Mouse (Mus musculus) heart, postnatal 36 days (tissue): Measurements from ENCODE around the gene Efcab12. TPM values are rescaled to one million over a fixed set of nuclear protein-coding genes. Genes with fewer than 3 reads are reported as not detected.

Source experiments
- DNase-seq, 2 experiments: peaks; one replicate each; pipeline ENCODE4 v3.0.0; 2021 to 2022
- intact Hi-C: fragments of 180-260 bp; cut with DNase I; formaldehyde crosslinking; loops from one replicate; pipeline ENCODE4 v1.15.1; 2025
- total RNA-seq, 2 experiments: library from RNA; stranded (reverse); gene quantifications; 2 replicates each; pipeline ENCODE4 v1.2.3; 2021

Gene Efcab12
- total RNA-seq, 2 experiments from 2014 or later: 0.35 to 0.53 TPM

DNA sequence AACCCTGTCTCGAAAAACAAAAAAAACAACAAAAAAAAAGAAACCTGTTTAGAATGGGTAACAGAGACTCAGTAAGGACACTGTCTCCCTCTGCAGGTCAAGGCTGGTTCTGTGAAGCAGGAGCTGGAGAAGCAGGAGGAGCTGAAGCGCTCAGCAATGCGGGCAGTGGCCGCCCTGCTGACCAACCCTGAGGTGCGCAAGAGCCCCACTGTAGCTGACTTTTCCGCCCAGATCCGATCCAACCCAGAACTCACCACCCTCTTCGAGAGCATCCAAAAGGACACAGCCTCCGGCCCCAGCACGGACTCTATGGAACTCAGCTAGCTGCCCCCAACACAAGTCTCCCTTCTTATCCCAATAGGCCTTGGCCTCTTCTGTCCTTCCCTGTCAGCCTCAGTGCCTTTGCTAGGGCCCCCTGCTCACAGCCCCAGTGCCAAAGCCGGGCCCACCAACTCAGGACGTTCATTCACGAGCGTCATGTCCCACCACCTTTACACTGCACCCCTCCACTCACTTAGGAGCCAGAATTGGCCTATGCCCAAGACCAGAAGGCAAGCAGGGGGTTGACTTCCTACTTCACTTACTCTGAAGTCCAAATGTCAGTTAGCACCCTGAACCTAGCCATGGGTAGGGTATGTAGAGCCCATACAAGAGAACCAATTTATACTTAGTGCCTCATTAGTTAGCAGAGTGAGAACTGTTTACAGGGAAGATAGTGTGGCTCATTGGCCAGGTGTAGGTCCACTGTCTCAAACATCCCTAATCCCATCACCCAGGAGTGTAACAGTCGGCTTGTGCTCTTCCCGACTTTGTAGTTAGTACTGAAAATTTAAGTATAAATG, 34.5 kb downstream of the Efcab12 start:
- DNase-seq: peak; percentile 59 to 67
- intact Hi-C loops: loop anchor here (5.0 to 10.0 kb wide), 2 partner anchors 76 to 199 kb away; partner anchors contain the start of gene Mkrn2

DNA sequence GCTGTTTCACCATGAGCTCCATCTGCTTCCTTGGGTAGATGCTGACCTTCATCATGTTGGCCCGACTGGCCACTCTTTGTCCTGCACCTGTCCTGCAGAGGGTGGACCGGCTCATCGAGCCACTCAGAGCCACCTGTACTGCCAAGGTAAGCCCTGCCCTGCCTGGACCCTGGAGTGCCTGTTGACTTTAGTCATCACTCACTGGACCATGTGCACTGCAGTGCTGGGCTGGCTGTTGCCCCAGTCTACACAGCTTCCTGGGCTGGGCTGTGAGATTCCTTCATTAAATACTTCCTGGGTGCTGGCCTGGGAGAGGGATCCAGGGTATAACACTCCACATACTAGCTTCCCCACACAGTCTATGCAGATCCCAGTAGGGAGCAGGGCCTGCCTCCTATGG, 36.4 kb downstream of the Efcab12 start:
- intact Hi-C loops: loop anchor here (5.0 to 10.0 kb wide), 2 partner anchors 75 to 197 kb away; partner anchors contain the start of gene Mkrn2
- no peak for DNase-seq

DNA sequence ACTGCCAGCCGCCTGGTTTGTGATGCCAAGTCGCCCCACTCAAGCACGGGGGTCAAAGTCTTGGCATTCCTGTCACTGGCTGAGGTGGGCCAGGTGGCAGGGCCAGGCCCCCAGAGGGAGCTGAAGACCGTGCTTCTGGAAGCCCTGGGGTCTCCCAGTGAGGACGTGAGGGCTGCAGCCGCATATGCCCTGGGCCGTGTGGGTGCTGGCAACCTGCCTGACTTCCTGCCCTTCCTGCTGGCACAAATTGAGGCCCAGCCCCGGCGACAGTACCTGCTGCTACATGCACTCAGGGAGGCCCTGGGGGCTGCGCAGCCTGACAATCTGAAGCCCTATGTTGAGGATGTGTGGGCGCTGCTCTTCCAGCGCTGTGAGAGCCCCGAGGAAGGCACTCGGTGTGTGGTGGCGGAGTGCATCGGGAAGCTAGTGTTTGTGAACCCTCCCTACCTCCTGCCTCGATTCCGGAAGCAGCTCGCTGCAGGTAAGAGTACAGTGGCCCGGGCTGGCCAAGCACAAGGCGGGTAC, 45.5 kb downstream of the Efcab12 start:
- peak in 1 of 2 experiments; percentile 37 for DNase-seq
- intact Hi-C loops: no loop called here

DNA sequence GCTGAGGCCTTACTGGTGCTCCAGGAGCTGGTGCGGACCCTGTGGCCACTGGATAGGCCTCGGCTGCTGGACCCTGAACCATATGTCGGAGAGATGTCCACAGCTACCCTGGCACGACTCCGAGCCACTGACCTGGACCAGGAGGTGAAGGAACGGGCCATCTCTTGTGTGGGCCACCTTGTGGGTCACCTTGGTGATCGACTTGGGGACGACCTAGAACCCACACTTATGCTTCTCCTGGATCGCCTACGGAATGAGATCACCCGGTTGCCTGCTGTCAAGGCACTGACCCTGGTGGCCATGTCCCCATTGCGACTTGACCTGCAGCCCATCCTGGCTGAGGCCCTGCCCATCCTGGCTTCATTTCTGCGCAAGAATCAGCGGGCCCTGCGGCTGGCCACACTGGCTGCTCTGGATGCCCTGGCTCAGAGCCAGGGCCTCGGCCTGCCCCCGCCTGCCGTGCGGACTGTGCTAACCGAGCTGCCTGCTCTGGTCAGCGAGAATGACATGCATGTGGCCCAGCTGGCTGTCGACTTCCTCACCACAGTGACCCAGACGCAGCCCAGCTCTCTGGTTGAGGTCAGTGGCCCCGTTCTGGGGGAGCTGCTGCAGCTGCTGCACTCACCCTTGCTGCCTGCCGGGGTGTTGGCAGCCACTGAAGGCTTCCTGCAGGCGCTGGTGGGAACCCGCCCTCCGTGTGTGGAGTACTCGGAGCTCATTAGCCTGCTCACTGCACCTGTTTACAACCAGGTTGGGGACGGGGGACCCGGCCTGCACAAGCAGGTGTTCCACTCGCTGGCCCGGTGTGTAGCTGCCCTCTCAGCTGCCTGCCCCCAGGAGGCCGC, 46.1 kb downstream of the Efcab12 start:
- intact Hi-C loops: no loop called here
- peak in 1 of 2 experiments; percentile 40 for DNase-seq

DNA sequence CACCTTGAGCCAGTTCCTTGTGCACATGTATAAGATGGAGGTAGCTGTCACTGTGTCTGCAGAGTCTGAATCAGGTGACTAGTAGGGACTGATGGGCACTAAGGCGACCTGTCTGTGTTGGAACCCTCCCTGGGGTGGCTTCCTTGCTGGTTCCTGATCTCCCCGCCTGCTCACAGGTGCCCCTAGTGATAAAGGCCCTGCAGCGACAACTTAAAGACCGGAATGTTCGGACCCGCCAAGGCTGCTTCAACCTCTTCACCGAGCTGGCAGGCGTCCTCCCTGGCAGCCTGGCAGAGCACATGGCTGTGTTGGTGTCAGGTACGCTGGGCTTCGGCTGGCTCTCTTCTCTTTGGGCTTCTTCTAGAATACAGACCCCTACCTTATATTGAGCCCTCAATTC, 47.2 kb downstream of the Efcab12 start:
- intact Hi-C loops: no loop called here
- peak; percentile 32 to 43 for DNase-seq

DNA sequence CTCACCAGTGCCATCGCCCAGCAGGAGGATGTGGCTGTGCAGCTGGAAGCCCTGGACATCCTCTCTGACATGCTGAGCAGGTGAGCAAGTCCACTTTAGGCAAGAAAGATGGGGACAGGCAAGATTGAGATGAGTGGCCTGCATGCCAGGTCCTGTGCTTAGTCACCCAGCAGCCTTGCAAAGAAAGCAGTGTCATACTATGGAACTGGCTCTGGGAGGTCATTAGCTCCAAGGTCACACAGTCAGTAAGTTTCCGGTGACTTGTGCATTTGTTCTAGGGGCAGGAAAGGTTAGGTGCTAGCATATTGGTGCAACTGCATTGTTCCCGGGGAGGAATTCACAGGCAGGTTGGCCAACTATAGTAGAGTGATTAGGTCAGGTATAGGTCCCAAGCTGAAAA, 55.4 kb downstream of the Efcab12 start:
- intact Hi-C loops: no loop called here
- no peak for DNase-seq

DNA sequence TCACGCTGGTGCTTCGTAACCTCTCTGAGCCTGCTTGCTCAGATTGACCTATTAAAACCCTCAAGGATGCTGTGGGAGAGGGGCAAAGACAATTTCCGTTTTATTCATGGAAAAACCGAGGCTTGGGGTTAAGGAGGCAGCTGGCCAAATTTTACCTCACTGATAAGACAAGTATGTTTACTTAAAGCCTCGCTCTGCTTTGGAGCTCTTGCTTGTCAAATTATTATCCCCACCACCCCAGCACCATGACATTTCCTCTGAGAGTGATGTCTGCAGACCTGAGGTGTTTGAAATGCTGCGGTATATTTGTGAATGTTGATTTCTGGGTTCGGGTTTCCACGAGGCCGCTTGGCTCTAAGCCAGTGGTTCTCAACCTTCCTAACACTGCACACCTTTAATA, 61.8 kb downstream of the Efcab12 start:
- DNase-seq: no peak
- intact Hi-C loops: no loop called here

DNA sequence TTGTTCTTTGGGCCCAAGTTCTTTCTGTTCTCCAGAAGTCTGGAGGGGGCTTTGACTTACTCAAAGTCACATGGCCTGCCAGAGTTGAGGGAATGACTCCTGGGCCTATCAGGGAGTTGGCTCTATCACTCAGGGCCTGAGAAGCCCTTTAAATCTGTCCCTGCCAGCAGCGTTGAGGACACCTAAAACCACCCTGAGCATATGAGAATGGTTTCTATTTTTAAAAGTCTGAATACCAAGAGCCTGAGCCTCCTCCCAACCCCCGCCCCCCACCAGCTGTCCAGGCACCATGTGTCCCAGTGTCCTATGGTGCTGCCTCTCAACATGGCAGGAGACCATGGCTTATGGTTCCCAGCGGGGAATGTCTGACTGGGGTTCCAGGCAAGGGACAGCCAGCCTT, 62.4 kb downstream of the Efcab12 start:
- DNase-seq: no peak
- intact Hi-C loops: no loop called here

DNA sequence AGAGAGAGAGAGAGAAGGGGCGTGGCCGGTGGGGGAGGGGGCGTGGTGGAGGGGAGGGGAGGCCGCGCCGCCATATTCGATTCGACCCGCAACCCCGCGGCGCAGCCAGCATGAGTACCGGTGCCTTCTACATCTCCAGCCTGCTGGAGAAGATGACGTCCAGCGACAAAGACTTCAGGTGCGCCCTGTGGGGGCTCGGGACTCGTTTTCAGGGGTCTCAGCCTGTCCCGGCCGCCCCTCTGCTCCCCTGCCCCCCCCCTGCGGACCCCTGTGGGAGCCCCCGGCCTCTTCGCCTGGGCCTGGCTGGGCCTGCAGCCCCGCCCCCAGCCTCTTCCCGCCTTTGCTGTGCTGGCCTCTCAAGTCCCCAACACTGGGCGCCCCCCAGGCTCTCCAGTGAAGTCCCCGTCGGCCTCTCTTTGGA, 63.7 kb downstream of the Efcab12 start, which contains the start of gene Cand2:
Gene Cand2, plus strand, starts transcription at position 38 of the 421 bp plus-strand sequence.
- intact Hi-C loops: loop anchor here (5.0 kb wide), 2 partner anchors 172 to 542 kb away; partner anchors contain the start of gene Mkrn2
- DNase-seq: peak; percentile 52 to 56

DNA sequence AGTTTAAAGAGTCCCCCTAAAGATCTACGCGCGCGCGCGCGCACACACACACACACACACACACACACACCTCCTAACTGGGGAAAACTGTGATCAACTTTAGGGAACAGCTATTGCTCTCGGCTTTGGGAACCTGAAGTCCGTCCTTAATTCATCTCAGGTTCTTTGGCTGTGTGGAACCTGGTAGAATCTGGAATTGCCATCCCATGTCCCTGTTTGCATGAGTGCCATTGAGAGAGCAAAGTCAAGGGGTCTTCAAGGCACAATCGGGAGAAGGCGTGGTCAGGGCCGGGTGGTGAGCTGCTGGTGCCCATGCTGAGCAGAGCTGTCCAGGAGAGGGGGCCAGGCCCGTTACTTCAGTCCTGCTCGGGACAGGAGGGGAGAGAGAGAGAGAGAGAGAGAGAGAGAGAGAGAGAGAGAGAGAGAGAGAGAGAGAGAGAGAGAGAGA, 64.2 kb downstream of the Efcab12 start:
- intact Hi-C loops: loop anchor here (2.0 to 5.0 kb wide), 3 partner anchors 47 to 542 kb away; partner anchors contain the start of gene Mkrn2
- peak; percentile 24 to 44 for DNase-seq

DNA sequence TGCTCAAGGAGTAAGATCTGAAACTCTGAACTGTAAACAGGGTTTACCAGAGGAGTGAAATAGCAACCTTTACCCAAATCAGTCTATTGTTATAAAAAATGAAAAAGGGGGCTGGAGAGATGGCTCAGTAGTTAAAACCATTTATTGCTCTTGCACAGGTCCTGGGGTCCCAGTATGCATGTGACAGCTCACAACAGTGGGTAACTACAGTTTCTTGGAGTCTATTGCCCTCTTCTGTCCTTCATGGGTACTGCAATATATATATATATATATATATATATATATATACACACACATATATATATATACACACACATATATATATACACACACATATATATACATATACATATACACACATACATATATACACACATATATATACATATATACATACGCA, 65.6 kb downstream of the Efcab12 start:
- intact Hi-C loops: loop anchor here (2.0 to 5.0 kb wide), 3 partner anchors 46 to 540 kb away; partner anchors contain the start of gene Mkrn2
- no peak for DNase-seq

DNA sequence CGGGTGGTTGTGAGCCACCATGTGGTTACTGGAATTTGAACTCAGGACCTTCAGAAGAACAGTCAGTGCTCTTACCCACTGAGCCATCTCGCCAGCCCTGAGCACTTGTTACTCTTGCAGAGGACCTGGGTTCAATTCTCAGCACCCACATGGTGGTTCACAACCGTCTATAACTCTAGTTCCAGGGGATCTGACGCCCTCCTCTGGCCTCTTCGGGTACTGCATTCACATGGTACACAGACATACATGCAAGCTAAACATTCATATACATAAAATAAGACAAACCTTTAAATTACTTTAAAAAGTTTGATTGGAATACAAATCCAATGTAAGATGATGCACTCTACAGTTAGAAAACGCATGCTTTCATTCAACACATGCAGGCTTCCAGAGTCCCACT, 66.0 kb downstream of the Efcab12 start:
- intact Hi-C loops: loop anchor here (2.0 to 5.0 kb wide), 3 partner anchors 45 to 540 kb away; partner anchors contain the start of gene Mkrn2
- no peak for DNase-seq

DNA sequence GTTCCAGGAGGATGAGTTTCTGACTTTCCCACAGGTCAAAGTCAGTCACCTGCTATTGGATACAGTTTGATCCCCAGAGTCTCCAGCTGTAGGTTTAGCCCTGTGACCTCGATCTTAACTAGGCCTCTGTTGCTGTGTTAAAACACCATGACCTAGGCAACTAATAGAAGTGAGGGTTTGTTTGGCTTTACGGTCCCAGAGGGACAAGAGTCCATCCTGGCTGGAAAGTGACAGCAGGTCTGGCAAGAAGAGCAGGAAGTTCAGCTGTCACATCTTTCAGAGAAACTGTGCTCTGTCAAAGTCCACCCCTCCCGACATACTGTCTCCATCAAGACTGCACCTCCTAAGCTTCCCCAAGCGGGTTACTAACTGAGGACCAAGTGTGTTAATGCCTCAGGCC, 67.4 kb downstream of the Efcab12 start:
- DNase-seq: no peak
- intact Hi-C loops: loop anchor here (5.0 kb wide), 2 partner anchors 169 to 539 kb away; partner anchors contain the start of gene Mkrn2

DNA sequence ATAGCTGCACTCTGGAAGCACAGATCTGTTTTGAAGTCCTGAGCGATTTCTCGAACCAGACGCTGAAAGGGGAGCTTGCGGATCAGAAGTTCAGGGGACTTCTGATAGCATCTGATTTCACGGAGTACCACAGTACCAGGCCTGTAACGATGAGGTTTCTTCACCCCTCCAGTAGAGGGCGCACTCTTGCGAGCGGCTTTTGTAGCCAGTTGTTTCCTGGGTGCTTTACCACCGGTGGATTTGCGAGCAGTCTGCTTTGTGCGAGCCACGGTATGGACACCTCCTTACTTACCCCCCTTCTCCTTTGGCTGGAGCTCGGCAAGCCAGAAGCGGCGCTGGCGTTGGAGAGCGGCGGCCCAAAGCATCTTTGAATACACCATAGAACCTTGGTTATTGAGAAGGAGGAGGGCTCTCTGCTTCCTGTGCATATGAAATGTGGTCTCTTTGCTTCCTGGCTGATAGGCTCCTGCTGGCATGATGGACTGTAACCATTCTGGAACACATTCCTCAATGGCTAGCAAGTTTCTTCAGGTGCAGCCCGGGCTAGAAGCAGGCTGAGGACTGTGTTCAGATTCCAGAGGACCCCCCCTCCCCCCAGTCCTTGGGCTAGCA, 68.0 kb downstream of the Efcab12 start:
- no peak for DNase-seq
- intact Hi-C loops: loop anchor here (5.0 kb wide), 2 partner anchors 168 to 538 kb away; partner anchors contain the start of gene Mkrn2

DNA sequence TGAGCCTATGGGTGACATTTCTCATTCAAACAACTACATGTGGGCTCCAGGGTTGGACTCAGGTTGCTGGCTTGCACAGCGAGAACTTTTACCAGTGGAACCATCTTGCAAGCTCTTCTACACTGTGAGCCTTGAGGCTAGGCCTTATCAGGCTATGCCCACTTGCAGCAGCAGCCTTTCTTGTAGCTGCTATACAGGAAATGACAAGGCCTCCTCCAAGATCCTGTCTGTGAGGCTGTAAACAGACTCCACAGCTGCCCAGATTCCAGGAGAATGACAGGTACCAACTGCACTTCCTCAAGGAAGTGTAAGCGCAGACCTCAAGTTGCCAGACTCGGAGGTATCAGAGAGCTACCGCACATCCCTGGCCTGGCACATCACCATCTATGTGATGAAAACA, 70.0 kb downstream of the Efcab12 start:
- DNase-seq: no peak
- intact Hi-C loops: no loop called here

DNA sequence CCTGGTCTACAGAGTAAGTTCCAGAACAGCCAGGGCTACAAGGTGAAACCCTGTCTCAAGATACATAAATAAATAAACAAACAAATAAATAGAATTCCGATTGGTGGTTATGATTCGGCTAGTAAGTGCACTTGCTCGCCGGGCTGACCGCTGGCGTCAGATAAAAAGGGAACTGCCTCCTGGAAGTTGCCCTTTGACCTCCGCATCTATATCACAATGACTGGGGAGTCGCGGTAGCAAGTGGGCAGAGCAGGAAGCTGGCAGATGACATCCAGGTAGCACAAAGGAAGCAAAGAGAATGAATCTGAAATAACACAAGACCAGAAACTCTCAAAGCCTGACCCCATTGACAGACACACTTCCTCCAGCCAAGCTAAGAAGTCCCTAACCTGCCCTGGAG, 70.9 kb downstream of the Efcab12 start:
- intact Hi-C loops: no loop called here
- DNase-seq: no peak

DNA sequence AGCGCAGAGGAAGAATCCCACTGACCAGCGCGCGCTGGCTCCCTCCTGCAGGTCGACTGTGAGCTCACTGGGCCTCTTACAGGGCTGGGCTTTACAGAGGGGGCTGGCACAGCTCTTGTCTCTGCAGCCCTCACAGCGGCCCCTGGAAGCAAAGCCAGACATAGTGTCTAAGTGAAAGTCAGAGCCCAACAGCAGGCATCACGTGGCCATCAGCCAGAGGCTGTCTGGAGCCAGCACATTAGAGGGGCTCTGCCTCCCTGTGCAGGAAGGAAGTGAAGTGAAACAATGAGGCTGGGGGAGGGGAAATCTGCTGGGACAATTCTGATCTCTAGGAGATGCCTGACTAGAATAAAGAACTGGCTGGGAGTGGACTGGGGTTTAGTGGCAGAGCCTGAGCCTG, 74.0 kb downstream of the Efcab12 start:
- intact Hi-C loops: no loop called here
- peak; percentile 40 to 53 for DNase-seq

DNA sequence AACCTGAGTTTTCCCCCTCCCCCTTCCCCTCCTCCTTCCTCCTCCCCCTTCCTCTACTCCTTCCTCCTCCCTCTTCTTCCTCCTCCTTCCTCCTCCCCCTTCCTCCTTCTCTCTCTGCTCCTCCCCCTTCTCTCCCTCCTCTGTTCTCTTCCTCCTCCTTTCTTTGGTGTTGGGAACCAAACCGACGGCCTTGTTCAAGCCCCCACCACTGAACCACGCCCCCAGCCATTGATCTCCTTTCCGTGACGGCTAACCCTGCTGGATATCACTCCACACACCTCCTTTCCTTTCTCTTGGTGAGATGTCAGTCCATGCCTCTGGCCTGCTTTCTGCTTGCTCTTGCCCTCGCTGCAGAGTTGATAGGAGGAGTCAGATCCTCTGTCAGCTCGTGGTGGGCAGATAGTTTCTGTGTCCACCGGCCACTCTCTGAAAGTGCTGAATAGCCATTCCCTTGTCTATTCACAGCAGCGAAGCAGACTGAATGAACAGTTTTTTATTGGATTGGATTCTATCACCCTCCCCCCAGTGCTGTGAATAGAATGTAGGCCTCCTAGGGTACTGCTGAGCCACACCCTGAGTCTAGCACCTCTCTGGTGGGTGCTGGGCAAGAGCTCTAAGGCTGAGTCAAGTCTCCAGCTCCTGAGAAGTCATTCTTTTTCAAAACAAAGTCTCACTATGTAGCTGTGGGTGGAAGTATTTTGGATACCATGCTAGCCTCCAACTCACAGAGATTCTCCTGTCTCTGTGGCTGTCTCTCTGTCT, 76.0 kb downstream of the Efcab12 start, which contains the start of gene Tmem40:
Gene Tmem40, minus strand, starts transcription at position 416 of the 762 bp plus-strand sequence.
- no peak for DNase-seq
- intact Hi-C loops: no loop called here

DNA sequence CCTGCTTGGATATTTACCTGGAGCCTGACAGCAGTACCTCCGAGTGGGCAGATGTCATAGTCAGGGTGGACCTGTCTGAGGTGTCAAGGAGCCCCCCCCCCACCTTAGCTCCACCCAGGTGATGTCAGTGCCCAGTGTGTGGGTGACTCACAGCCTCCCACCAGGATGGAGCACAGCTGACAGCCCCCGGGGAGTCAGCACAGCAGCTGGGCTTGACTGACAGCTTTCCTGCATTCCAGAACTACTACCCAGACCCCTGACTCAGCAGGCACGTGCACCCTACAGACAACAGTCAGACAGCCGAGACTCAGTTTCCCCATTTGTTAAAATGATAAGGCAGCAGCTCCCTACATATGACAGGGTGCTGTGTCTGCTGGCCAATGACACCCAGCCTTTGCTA, 77.2 kb downstream of the Efcab12 start:
- DNase-seq: no peak

More for the DNA sequence above, 77.2 kb downstream of the Efcab12 start:
- intact Hi-C loops: no loop called here
